Mouse (Mus musculus) bone marrow, adult 2 months (tissue): Measurements from ENCODE around the gene Atp11a.

Source experiments
- CTCF ChIP-seq: fragments of 200-500 bp; IDR thresholded peaks from 2 replicates; pipeline ENCODE4 v1.5.1; 2011; ENCODE audit warnings: low read length, control low read depth; ENCODE audit not compliant: control insufficient read depth, insufficient read depth
- POLR2A ChIP-seq: fragments of 200-500 bp; IDR thresholded peaks from 2 replicates; pipeline ENCODE4 v1.6.1; 2011; ENCODE audit warnings: low read depth, mild to moderate bottlenecking, control low read depth, low read length, borderline replicate concordance; ENCODE audit not compliant: control insufficient read depth

DNA sequence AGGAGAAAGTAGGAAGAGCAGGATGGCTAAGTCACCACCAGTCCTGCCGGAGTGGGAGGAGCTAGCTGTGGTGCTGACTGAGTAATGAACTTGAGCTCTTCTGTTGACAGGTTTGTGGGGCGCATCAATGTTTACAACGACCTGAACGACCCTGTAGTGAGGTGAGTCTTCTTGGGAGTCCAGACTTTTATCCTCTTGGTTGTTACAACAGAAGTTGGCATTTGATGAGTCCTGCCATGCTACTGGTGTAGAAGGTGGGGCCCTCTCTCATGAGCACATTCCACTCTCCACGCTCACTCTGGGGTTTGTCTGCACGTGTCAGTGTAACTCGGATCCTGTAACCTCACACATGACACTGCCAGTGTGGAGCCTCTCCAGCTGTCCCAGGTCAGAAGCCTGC is 66.1 kb downstream of the Atp11a start:
- TF ChIP-seq POLR2A = no peak
- TF ChIP-seq CTCF = no peak
